Mouse (Mus musculus): ENCODE results near the gene Acrbp.

- TF ChIP-seq CTCF (IDR thresholded peaks at IDR 0.05; ENCODE audit: control insufficient read depth, insufficient read depth, insufficient read length) (no peak), MYOD1 (IDR thresholded peaks at IDR 0.05; ENCODE audit: control insufficient read depth, insufficient read length, low read depth) (no peak), MAX (IDR thresholded peaks at IDR 0.05) (no peak), MYOG (IDR thresholded peaks at IDR 0.05; ENCODE audit: control insufficient read depth, extremely low read depth, insufficient read length) (no peak)
These were observed 1.7 kb downstream of the Acrbp start for GRCm38 (mm10) chr6:125051237-125051636.

Measured in C2C12 (cell line).